Mouse (Mus musculus) bone marrow macrophage, adult 2 months (primary cell): ENCODE results near the gene Myo10.

ENCODE experiments used
- CTCF ChIP-seq: IDR thresholded peaks from 2 replicates; pipeline ENCODE4 v1.5.1; 2012; ENCODE audit warnings: low read depth, mild to moderate bottlenecking, low read length, moderate library complexity
- POLR2A ChIP-seq: IDR thresholded peaks from 2 replicates; pipeline ENCODE4 v1.6.1; 2012; ENCODE audit warnings: mild to moderate bottlenecking, low read depth, low read length, borderline replicate concordance

DNA sequence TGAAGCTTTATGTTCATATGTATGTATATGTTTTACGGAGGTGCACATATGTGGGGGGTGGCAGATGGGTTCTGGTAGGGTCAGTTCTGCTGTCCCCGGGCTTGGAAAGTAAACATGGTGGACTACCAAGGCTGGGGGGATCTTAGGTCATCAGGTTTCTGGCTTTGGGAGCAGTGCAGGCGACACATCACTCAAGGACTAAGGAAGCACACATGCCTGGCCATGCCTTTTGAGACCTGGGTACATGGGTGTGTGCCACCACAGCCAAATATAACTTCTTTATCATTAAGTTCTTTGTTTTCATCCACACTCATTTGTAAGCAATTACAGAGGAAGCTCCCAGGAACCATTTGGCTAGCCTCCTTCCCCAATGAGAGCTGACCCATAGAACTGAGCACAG lies 72.9 kb downstream of the Myo10 start:
- TF ChIP-seq POLR2A (no peak), CTCF (no peak)
